Mouse (Mus musculus) stomach, embryonic 16.5 days (tissue): ENCODE data around the gene Mpdz. TPM values are rescaled to one million over a fixed set of nuclear protein-coding genes. Genes with fewer than 3 reads are reported as not detected.
A peak's percentile ranks its signal among the peaks of the same experiment; 100 is the strongest.

Source experiments
- ATAC-seq: fragments of 200-750 bp; cut with Nextera tagmentation; 2 replicates; pipeline ENCODE4 v1.8.0; 2017; ENCODE audit warnings: moderate number of reproducible peaks, moderate TSS enrichment; ENCODE audit not compliant: insufficient read depth, low FRiP score
- H3K27ac ChIP-seq: fragments of 300-500 bp; sonication (generic); 2 replicates; pipeline ENCODE4 v1.5.1; 2014; ENCODE audit warnings: low read length
- H3K27me3 ChIP-seq: fragments of 300-500 bp; sonication (generic); 2 replicates; pipeline ENCODE4 v1.6.1; 2014; ENCODE audit warnings: low read length, control low read depth, mixed read lengths; ENCODE audit not compliant: control insufficient read depth, insufficient read depth
- H3K36me3 ChIP-seq: fragments of 300-500 bp; sonication (generic); 2 replicates; pipeline ENCODE4 v1.6.1; 2014; ENCODE audit warnings: low read length; ENCODE audit not compliant: control insufficient read depth, insufficient read depth
- H3K4me1 ChIP-seq: fragments of 300-500 bp; sonication (generic); 2 replicates; pipeline ENCODE4 v1.6.1; 2014; ENCODE audit warnings: low read length, control low read depth, mixed read lengths; ENCODE audit not compliant: control insufficient read depth, insufficient read depth
- H3K4me2 ChIP-seq: fragments of 300-500 bp; sonication (generic); 2 replicates; pipeline ENCODE4 v1.6.1; 2014; ENCODE audit warnings: low read depth, low read length, mixed read lengths
- H3K4me3 ChIP-seq: fragments of 300-500 bp; sonication (generic); replicated peaks from 2 replicates; pipeline ENCODE4 v1.5.1; 2014; ENCODE audit warnings: mild to moderate bottlenecking, low read length
- H3K9ac ChIP-seq: fragments of 300-500 bp; sonication (generic); 2 replicates; pipeline ENCODE4 v1.6.1; 2014; ENCODE audit warnings: low read length
- H3K9me3 ChIP-seq: fragments of 300-500 bp; sonication (generic); replicated peaks from 2 replicates; pipeline ENCODE4 v1.6.1; 2016; ENCODE audit warnings: low read length, control low read depth; ENCODE audit not compliant: control insufficient read depth
- WGBS: fragments of 180-500 bp; shearing (Covaris S2); extraction: QIAGEN DNeasy Blood & Tissue Kit; methylation state at CpG from one replicate; pipeline ENCODE4 v1.1.7; 2014; 5-methylcytosine and 5-hydroxymethylcytosine counted together
- polyA plus RNA-seq: library from polyadenylated mRNA; unstranded; fragments of >200 nt; fragmentation: Nextera tagmentation; extraction: Ambion mirVana; gene quantifications from 2 replicates; pipeline ENCODE4 v1.2.1, GENCODE M21; 2015

Mpdz gene
- polyA plus RNA-seq = 23.4 TPM in 2 replicates

DNA sequence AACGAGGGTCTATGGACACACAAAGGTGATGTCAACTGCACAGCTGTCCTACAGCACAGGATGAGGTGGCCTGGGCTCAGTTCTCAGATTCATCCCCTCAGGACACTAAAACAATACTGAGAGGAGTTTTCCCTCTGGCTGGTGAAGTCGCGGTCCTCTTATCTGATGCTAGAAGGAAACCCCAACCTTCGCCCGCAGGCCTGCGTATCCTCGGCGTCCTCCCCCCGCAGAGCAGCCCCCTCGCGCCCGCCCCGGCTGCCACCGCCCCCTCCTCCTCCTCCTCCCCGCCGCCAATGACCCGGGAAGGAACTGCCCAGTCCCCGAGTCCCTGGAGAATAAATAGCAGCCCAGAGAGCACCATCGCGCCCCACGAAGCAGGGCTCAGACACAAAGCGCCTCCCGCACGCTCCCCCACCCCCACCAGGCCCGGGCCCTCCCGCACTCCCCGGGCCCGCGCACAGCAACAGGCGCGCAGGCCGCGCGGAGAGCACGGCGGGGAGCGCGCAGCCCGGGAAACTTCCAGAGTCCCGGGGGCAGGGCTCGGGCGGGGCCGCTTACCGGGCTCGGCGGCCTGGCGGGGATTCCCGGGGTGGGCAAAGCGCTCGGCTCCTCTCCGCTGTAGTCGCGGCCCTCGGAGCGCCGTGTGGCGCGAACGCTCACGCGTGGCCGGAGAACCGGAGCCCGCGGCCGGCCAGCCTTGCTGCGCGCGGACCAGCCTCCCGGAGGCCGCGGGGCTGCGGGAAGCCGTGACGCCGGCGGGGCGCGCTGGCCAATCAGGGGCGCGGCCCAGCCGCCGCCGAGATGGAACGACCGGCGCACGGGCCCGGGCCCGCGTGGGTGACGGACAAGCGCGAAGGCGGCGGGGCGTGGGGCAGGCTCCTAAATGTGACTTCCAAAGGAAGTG is at the start of gene Mpdz:
Gene Mpdz (minus strand): TSS at position 738 of the 904 bp plus-strand sequence.
- WGBS = under 1% methylated on average over 92 of the region's 97 CpGs
- Histone ChIP-seq H3K9ac (peak within 1 kb of the TSS; percentile 97), H3K27ac (peak within 1 kb of the TSS; percentile 87), H3K4me1 (no peaks in the 10 kb centered on the region), H3K4me3 (peak within 1 kb of the TSS; percentile 72), H3K9me3 (no peaks in the 10 kb centered on the region), H3K36me3 (no peaks in the 10 kb centered on the region), H3K4me2 (peak within 1 kb of the TSS; percentile 81), H3K27me3 (no peaks in the 10 kb centered on the region)
- ATAC-seq = peak; percentile 95

GRCm38 (mm10) chr4:81490556-81490955 is 47.9 kb upstream of the Mpdz start:
- Histone ChIP-seq H3K27me3 (no peaks in the 10 kb centered on the region), H3K27ac (no peak overlapping the region), H3K4me3 (no peak overlapping the region), H3K9ac (no peak overlapping the region), H3K4me2 (no peak overlapping the region), H3K4me1 (no peaks in the 10 kb centered on the region), H3K9me3 (no peaks in the 10 kb centered on the region), H3K36me3 (no peaks in the 10 kb centered on the region)
- 81% methylated on average over 2 of the region's 2 CpGs for WGBS
- no peak for ATAC-seq

GRCm38 (mm10) chr4:81484603-81485002 is 42.0 kb upstream of the Mpdz start:
- Histone ChIP-seq H3K9ac (no peak overlapping the region), H3K27ac (no peak overlapping the region; the same call in 1 of the 2 replicates), H3K36me3 (no peaks in the 10 kb centered on the region), H3K4me3 (no peak overlapping the region), H3K27me3 (no peaks in the 10 kb centered on the region), H3K9me3 (no peaks in the 10 kb centered on the region), H3K4me1 (no peaks in the 10 kb centered on the region), H3K4me2 (no peak overlapping the region)
- no peak for ATAC-seq
- 67% methylated on average over 7 of the region's 7 CpGs for WGBS

- no peaks in the 10 kb centered on the region for H3K4me1 ChIP-seq
- H3K4me3 ChIP-seq = no peak overlapping the region
- ATAC-seq = no peak; the same call in 1 of the 2 replicates
- H3K27me3 ChIP-seq = no peaks in the 10 kb centered on the region
- peak overlapping the region; percentile 30; the same call in 1 of the 2 replicates for H3K27ac ChIP-seq
- H3K4me2 ChIP-seq = no peak overlapping the region
- no peak overlapping the region for H3K9ac ChIP-seq
- WGBS = 51% methylated on average over 18 of the region's 18 CpGs
- no peaks in the 10 kb centered on the region for H3K36me3 ChIP-seq
- no peaks in the 10 kb centered on the region for H3K9me3 ChIP-seq
Observed at GRCm38 (mm10) chr4:81483887-81484602, 41.4 kb upstream of the Mpdz start.

GRCm38 (mm10) chr4:81483159-81483558 is 40.5 kb upstream of the Mpdz start:
- H3K27me3 ChIP-seq = no peaks in the 10 kb centered on the region

GRCm38 (mm10) chr4:81466821-81467220 is 24.2 kb upstream of the Mpdz start:
- no peaks in the 10 kb centered on the region for H3K4me1 ChIP-seq
- no peaks in the 10 kb centered on the region for H3K27me3 ChIP-seq
- ATAC-seq = no peak
- H3K4me2 ChIP-seq = no peak overlapping the region
- H3K4me3 ChIP-seq = no peak overlapping the region
- no peak overlapping the region for H3K27ac ChIP-seq
- H3K9me3 ChIP-seq = no peaks in the 10 kb centered on the region
- H3K36me3 ChIP-seq = no peaks in the 10 kb centered on the region
- 81% methylated on average over 4 of the region's 4 CpGs for WGBS
- H3K9ac ChIP-seq = no peak overlapping the region

More at GRCm38 (mm10) chr4:81483159-81483558, 40.5 kb upstream of the Mpdz start:
- no peak overlapping the region for H3K9ac ChIP-seq
- peak; percentile 56; the same call in 1 of the 2 replicates for ATAC-seq
- no peaks in the 10 kb centered on the region for H3K9me3 ChIP-seq
- no peaks in the 10 kb centered on the region for H3K4me1 ChIP-seq
- H3K4me2 ChIP-seq = peak overlapping the region; percentile 36
- peak overlapping the region; percentile 62; the same call in 1 of the 2 replicates for H3K27ac ChIP-seq
- no peaks in the 10 kb centered on the region for H3K36me3 ChIP-seq
- whole genome bisulfite sequencing = 15% methylated on average over 6 of the region's 6 CpGs
- no peak overlapping the region for H3K4me3 ChIP-seq

DNA sequence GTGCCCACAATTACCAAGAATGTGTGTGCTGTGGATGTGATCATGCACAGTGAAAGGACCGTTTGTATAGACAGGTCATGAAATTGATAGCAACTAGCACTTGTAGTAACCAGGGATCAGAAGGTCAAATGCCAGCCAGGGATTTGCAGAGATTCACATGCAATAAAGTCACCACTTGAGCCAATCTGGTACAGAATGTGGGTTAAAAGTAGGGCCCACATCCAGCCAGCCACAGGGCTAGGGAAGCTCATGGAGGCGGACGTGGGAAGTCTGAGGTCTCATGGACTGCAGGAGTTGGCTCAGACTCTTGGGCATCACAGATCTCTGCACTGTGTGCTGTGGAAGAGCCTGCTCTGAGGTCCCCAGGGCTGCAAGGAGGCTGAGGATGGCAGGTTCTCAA is 22.6 kb upstream of the Mpdz start:
- no peaks in the 10 kb centered on the region for H3K4me1 ChIP-seq
- no peak for ATAC-seq
- no peaks in the 10 kb centered on the region for H3K36me3 ChIP-seq
- H3K9ac ChIP-seq = no peak overlapping the region
- H3K4me3 ChIP-seq = no peak overlapping the region
- H3K27me3 ChIP-seq = no peaks in the 10 kb centered on the region
- H3K27ac ChIP-seq = no peak overlapping the region
- H3K9me3 ChIP-seq = no peaks in the 10 kb centered on the region
- WGBS = 77% methylated on average over 3 of the region's 3 CpGs
- H3K4me2 ChIP-seq = no peak overlapping the region

DNA sequence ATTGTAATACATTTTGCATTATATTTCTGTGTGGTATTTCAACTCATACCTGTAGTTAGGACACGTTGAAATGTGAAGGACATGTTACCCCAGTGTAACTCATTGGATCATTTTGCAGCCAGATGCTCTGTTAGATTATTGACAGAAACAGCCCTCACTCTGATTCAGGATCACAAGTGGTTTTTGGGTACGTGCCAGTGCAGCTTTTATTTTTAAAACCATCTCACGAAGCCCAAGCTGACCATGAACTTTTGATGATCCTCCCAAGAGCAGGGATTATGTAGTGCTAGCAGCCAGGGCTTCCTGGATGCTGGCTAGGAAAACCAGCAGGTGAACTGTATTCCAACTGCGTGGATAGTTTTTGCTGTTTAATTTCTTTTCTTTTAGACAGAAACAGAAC is 19.6 kb upstream of the Mpdz start:
- no peak overlapping the region for H3K27ac ChIP-seq

GRCm38 (mm10) chr4:81458921-81459320 is 16.3 kb upstream of the Mpdz start:
- Histone ChIP-seq H3K9me3 (no peaks in the 10 kb centered on the region), H3K9ac (no peak overlapping the region), H3K27ac (no peak overlapping the region), H3K4me3 (no peak overlapping the region), H3K4me1 (no peaks in the 10 kb centered on the region), H3K36me3 (no peaks in the 10 kb centered on the region), H3K4me2 (no peak overlapping the region), H3K27me3 (no peaks in the 10 kb centered on the region)
- ATAC-seq = no peak
- WGBS = 50% methylated on average over 1 of the region's 1 CpGs

More for the DNA sequence above, 19.6 kb upstream of the Mpdz start:
- Histone ChIP-seq H3K9me3 (no peaks in the 10 kb centered on the region), H3K36me3 (no peaks in the 10 kb centered on the region), H3K4me2 (no peak overlapping the region), H3K27me3 (no peaks in the 10 kb centered on the region), H3K9ac (no peak overlapping the region), H3K4me3 (no peak overlapping the region), H3K4me1 (no peaks in the 10 kb centered on the region)
- no peak for ATAC-seq
- WGBS = 61% methylated on average over 4 of the region's 4 CpGs
